Mouse (Mus musculus) intestine, postnatal 0 days (tissue): ENCODE measurements around the gene Zranb1. TPM values are rescaled to one million over a fixed set of nuclear protein-coding genes. Genes with fewer than 3 reads are reported as not detected.
A peak's percentile ranks its signal among the peaks of the same experiment; 100 is the strongest.

ENCODE experiments used
- ATAC-seq: fragments of 200-750 bp; cut with Nextera tagmentation; 2 replicates; pipeline ENCODE4 v1.8.0; 2017; ENCODE audit warnings: mild to moderate bottlenecking, moderate TSS enrichment, moderate library complexity
- H3K27ac ChIP-seq: fragments of 300-500 bp; sonication (generic); 2 replicates; pipeline ENCODE4 v1.5.1; 2014; ENCODE audit warnings: mild to moderate bottlenecking, low read depth, low read length, moderate library complexity
- H3K27me3 ChIP-seq: fragments of 300-500 bp; sonication (generic); replicated peaks from 2 replicates; pipeline ENCODE4 v1.6.1; 2014; ENCODE audit warnings: low read length, mixed read lengths; ENCODE audit not compliant: control insufficient read depth, insufficient read depth
- H3K36me3 ChIP-seq: fragments of 300-500 bp; sonication (generic); 2 replicates; pipeline ENCODE4 v1.6.1; 2014; ENCODE audit warnings: mild to moderate bottlenecking, moderate library complexity; ENCODE audit not compliant: control insufficient read depth, insufficient read depth
- H3K4me1 ChIP-seq: fragments of 300-500 bp; sonication (generic); replicated peaks from 2 replicates; pipeline ENCODE4 v1.6.1; 2014; ENCODE audit warnings: antibody characterized with exemption, low read length, mixed read lengths; ENCODE audit not compliant: control insufficient read depth, insufficient read depth
- H3K4me2 ChIP-seq: fragments of 300-500 bp; sonication (generic); replicated peaks from 2 replicates; pipeline ENCODE4 v1.6.1; 2014; ENCODE audit warnings: low read depth, mild to moderate bottlenecking, moderate library complexity
- H3K4me3 ChIP-seq: fragments of 300-500 bp; sonication (generic); 2 replicates; pipeline ENCODE4 v1.5.1; 2014; ENCODE audit warnings: low read depth, low read length
- H3K9ac ChIP-seq: fragments of 300-500 bp; sonication (generic); 2 replicates; pipeline ENCODE4 v1.6.1; 2014; ENCODE audit warnings: mild to moderate bottlenecking, low read depth, low read length
- H3K9me3 ChIP-seq: fragments of 300-500 bp; sonication (generic); 2 replicates; pipeline ENCODE4 v1.6.1; 2016; ENCODE audit warnings: mixed run types; ENCODE audit not compliant: control insufficient read depth
- CTCF ChIP-seq: sonication (generic); IDR thresholded peaks from 2 replicates; pipeline ENCODE4 v1.5.1; 2016; ENCODE audit warnings: low read depth, mild to moderate bottlenecking, control low read depth, antibody characterized with exemption, moderate library complexity
- WGBS: fragments of 180-500 bp; shearing (Covaris S2); extraction: QIAGEN DNeasy Blood & Tissue Kit; methylation state at CpG from one replicate; pipeline ENCODE4 v1.1.7; 2014; 5-methylcytosine and 5-hydroxymethylcytosine counted together
- polyA plus RNA-seq: library from polyadenylated mRNA; unstranded; fragments of >200 nt; fragmentation: Nextera tagmentation; extraction: Ambion mirVana; gene quantifications from 2 replicates; pipeline ENCODE4 v1.2.1, GENCODE M21; 2015

The Zranb1 gene
- polyA plus RNA-seq, 1 experiment from 2014 or later = 8.7 TPM

GRCm38 (mm10) chr7:132921971-132922370, 9.0 kb upstream of the Zranb1 start:
- Histone ChIP-seq H3K9ac (no peak overlapping the region), H3K27me3 (no peaks in the 10 kb centered on the region), H3K4me3 (no peak overlapping the region), H3K36me3 (no peaks in the 10 kb centered on the region), H3K4me1 (no peaks in the 10 kb centered on the region), H3K9me3 (0 out of 2 replicates have a peak, but pooled peaks cover 6% of the 10 kb centered on the region), H3K4me2 (no peak overlapping the region), H3K27ac (no peak overlapping the region)
- WGBS = 58% methylated on average over 3 of the region's 3 CpGs
- no peak for TF ChIP-seq CTCF
- no peak for ATAC-seq

GRCm38 (mm10) chr7:132925227-132925626, 5.7 kb upstream of the Zranb1 start:
- no peak overlapping the region for H3K4me3 ChIP-seq
- no peaks in the 10 kb centered on the region for H3K9me3 ChIP-seq
- H3K27ac ChIP-seq = peak overlapping the region; percentile 3; the same call in 1 of the 2 replicates
- no peaks in the 10 kb centered on the region for H3K4me1 ChIP-seq
- 40% methylated on average over 2 of the region's 2 CpGs for WGBS
- H3K9ac ChIP-seq = no peak overlapping the region
- H3K27me3 ChIP-seq = no peaks in the 10 kb centered on the region
- TF ChIP-seq CTCF = no peak
- no peaks in the 10 kb centered on the region for H3K36me3 ChIP-seq
- peak; percentile 81 for ATAC-seq
- 0 out of 2 replicates have a peak overlapping the region, but pooled peaks have one; percentile 0 for H3K4me2 ChIP-seq

GRCm38 (mm10) chr7:132927201-132927600, 3.7 kb upstream of the Zranb1 start:
- H3K36me3 ChIP-seq = no peaks in the 10 kb centered on the region
- no peak for TF ChIP-seq CTCF
- ATAC-seq = no peak
- H3K4me2 ChIP-seq = no peak overlapping the region
- no peaks in the 10 kb centered on the region for H3K4me1 ChIP-seq
- no peaks in the 10 kb centered on the region for H3K9me3 ChIP-seq
- no peak overlapping the region for H3K9ac ChIP-seq
- WGBS = 61% methylated on average over 3 of the region's 3 CpGs
- no peaks in the 10 kb centered on the region for H3K27me3 ChIP-seq
- H3K27ac ChIP-seq = no peak overlapping the region
- H3K4me3 ChIP-seq = no peak overlapping the region

DNA sequence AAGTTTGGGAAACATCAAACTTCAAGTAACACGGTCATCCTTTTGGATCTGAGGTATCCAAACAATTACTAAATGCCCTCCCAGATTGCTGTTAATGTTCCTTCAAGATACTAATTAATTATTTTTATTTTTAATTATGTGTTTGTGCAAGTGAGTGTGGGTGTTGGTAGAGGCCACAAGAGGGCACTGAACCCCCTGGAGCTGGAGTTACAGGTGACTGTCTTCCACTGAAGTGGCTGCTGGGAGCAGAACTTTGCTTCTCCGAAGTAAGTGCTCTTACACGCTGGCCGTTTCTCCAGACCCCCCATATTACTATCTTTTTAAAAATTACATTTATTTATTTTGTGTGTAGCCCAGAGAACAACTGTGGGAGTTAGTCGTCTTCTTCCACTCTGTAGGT, 887 bp upstream of the Zranb1 start:
- peak; percentile 51 for TF ChIP-seq CTCF
- Histone ChIP-seq H3K9ac (no peak overlapping the region), H3K4me1 (no peaks in the 10 kb centered on the region), H3K27ac (0 out of 2 replicates have a peak overlapping the region, but pooled peaks have one; percentile 98), H3K4me2 (peak overlapping the region; percentile 77), H3K27me3 (no peaks in the 10 kb centered on the region), H3K4me3 (peak overlapping the region; percentile 97), H3K36me3 (no peaks in the 10 kb centered on the region), H3K9me3 (no peaks in the 10 kb centered on the region)
- ATAC-seq = no peak
- 87% methylated on average over 5 of the region's 5 CpGs for WGBS

GRCm38 (mm10) chr7:132931560-132932351, 814 bp downstream of the Zranb1 start:
- Histone ChIP-seq H3K4me3 (peak overlapping the region; percentile 97), H3K9me3 (no peaks in the 10 kb centered on the region), H3K4me1 (no peaks in the 10 kb centered on the region), H3K27ac (peak overlapping the region; percentile 98), H3K4me2 (peak overlapping the region; percentile 77), H3K36me3 (no peaks in the 10 kb centered on the region), H3K27me3 (no peaks in the 10 kb centered on the region), H3K9ac (peak overlapping the region; percentile 97)
- under 1% methylated on average over 31 of the region's 55 CpGs for WGBS
- peak; percentile 30; the same call in 1 of the 2 replicates for ATAC-seq
- TF ChIP-seq CTCF = no peak

- no peaks in the 10 kb centered on the region for H3K27me3 ChIP-seq
- no peak overlapping the region for H3K4me2 ChIP-seq
- no peaks in the 10 kb centered on the region for H3K4me1 ChIP-seq
- TF ChIP-seq CTCF = no peak
- no peak overlapping the region for H3K27ac ChIP-seq
- no peaks in the 10 kb centered on the region for H3K9me3 ChIP-seq
- no peak overlapping the region for H3K9ac ChIP-seq
- H3K36me3 ChIP-seq = no peaks in the 10 kb centered on the region
- 69% methylated on average over 1 of the region's 1 CpGs for WGBS
- ATAC-seq = no peak
- no peak overlapping the region for H3K4me3 ChIP-seq
Measured at GRCm38 (mm10) chr7:132933331-132933730, 2.4 kb downstream of the Zranb1 start.
